Mouse (Mus musculus): ENCODE data around the gene Rtel1.

DNA sequence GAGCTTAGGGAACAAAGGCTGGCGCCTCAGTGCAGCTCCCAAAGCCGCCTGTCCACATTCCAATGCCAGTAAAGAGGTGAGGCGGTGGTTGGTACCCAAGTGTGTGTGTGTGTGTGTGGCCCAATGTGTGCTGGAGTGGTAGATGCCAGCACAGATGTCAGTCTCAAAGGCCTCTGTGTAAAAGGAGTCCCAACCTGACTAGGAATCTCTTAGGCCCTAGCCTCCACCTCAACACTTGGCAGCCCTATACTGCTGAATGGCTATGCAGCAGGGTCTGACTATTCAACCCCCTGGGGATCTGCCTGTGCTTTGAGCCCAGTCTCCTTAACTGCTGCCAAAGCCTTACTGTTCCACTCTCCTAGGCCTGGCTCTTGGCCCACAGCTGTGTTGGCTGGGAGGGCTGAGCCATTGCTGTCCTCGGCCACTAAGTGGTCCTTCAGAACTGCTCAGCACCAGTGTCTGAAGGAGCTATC lies 65.4 kb downstream of the Rtel1 start:
- TF ChIP-seq POLR2A (IDR thresholded peaks at IDR 0.05; ENCODE audit: low read depth, low read length) (no peak), CTCF (IDR thresholded peaks at IDR 0.05; ENCODE audit: extremely low read depth, insufficient read length, insufficient replicate concordance, low read depth, low read length) (no peak)
